Mouse (Mus musculus): ENCODE measurements around the gene A530084C06Rik. TPM values are rescaled to one million over a fixed set of nuclear protein-coding genes. Genes with fewer than 3 reads are reported as not detected.

The A530084C06Rik gene
- not detected in 2 replicates for polyA plus RNA-seq (2015; fragmentation: Nextera tagmentation; extraction: Ambion mirVana)

GRCm38 (mm10) chr13:31558521-31559418 is at the start of gene A530084C06Rik:
A530084C06Rik (minus strand) TSS chr13:31559333.
- peak within 1 kb of the TSS; percentile 99 for H3K4me2 ChIP-seq (ENCODE audit: low read depth, low read length)
- H3K27me3 ChIP-seq (replicated peaks; ENCODE audit: control insufficient read depth, insufficient read depth, low read length) = peaks cover 23% of the 10 kb centered on the region
- ATAC-seq = peak; percentile 42
- H3K27ac ChIP-seq (ENCODE audit: low read length) = peak within 1 kb of the TSS; percentile 66
- H3K36me3 ChIP-seq (ENCODE audit: control insufficient read depth, insufficient read depth, low read length) = no peaks in the 10 kb centered on the region
- H3K4me1 ChIP-seq (ENCODE audit: control insufficient read depth, insufficient read depth, low read length) = peaks cover 10% of the 10 kb centered on the region
- H3K9ac ChIP-seq (ENCODE audit: low read depth, low read length) = peak within 1 kb of the TSS; percentile 79
- under 1% methylated on average over 88 of the region's 88 CpGs for WGBS
- H3K9me3 ChIP-seq (ENCODE audit: control insufficient read depth, low read length) = no peaks in the 10 kb centered on the region
- peak within 1 kb of the TSS; percentile 65 for H3K4me3 ChIP-seq (ENCODE audit: low read length)

GRCm38 (mm10) chr13:31603964-31604363 is 44.8 kb upstream of the A530084C06Rik start:
- WGBS = 84% methylated on average over 6 of the region's 6 CpGs
- Histone ChIP-seq H3K4me1 (ENCODE audit: control insufficient read depth, insufficient read depth, low read length) (no peaks in the 10 kb centered on the region), H3K4me3 (ENCODE audit: low read length) (no peak overlapping the region), H3K36me3 (ENCODE audit: control insufficient read depth, insufficient read depth, low read length) (no peaks in the 10 kb centered on the region), H3K27me3 (replicated peaks; ENCODE audit: control insufficient read depth, insufficient read depth, low read length) (no peaks in the 10 kb centered on the region), H3K27ac (ENCODE audit: low read length) (no peak overlapping the region), H3K4me2 (ENCODE audit: low read depth, low read length) (no peak overlapping the region), H3K9ac (ENCODE audit: low read depth, low read length) (no peak overlapping the region), H3K9me3 (ENCODE audit: control insufficient read depth, low read length) (no peaks in the 10 kb centered on the region)
- no peak for ATAC-seq

GRCm38 (mm10) chr13:31599576-31599975 is 40.4 kb upstream of the A530084C06Rik start:
- no peak for ATAC-seq
- Histone ChIP-seq H3K4me1 (ENCODE audit: control insufficient read depth, insufficient read depth, low read length) (no peaks in the 10 kb centered on the region), H3K9me3 (ENCODE audit: control insufficient read depth, low read length) (no peaks in the 10 kb centered on the region), H3K27me3 (replicated peaks; ENCODE audit: control insufficient read depth, insufficient read depth, low read length) (no peaks in the 10 kb centered on the region), H3K4me3 (ENCODE audit: low read length) (no peak overlapping the region), H3K4me2 (ENCODE audit: low read depth, low read length) (no peak overlapping the region), H3K36me3 (ENCODE audit: control insufficient read depth, insufficient read depth, low read length) (no peaks in the 10 kb centered on the region), H3K27ac (ENCODE audit: low read length) (no peak overlapping the region), H3K9ac (ENCODE audit: low read depth, low read length) (no peak overlapping the region)
- WGBS = 85% methylated on average over 5 of the region's 5 CpGs

GRCm38 (mm10) chr13:31587341-31587740 is 28.2 kb upstream of the A530084C06Rik start:
- Histone ChIP-seq H3K9ac (ENCODE audit: low read depth, low read length) (no peak overlapping the region), H3K4me2 (ENCODE audit: low read depth, low read length) (no peak overlapping the region), H3K27me3 (replicated peaks; ENCODE audit: control insufficient read depth, insufficient read depth, low read length) (no peaks in the 10 kb centered on the region), H3K4me1 (ENCODE audit: control insufficient read depth, insufficient read depth, low read length) (no peaks in the 10 kb centered on the region), H3K4me3 (ENCODE audit: low read length) (no peak overlapping the region), H3K9me3 (ENCODE audit: control insufficient read depth, low read length) (no peaks in the 10 kb centered on the region), H3K36me3 (ENCODE audit: control insufficient read depth, insufficient read depth, low read length) (no peaks in the 10 kb centered on the region), H3K27ac (ENCODE audit: low read length) (no peak overlapping the region)
- ATAC-seq = no peak
- WGBS = 57% methylated on average over 5 of the region's 5 CpGs

GRCm38 (mm10) chr13:31579866-31580265 is 20.7 kb upstream of the A530084C06Rik start:
- Histone ChIP-seq H3K9me3 (ENCODE audit: control insufficient read depth, low read length) (no peaks in the 10 kb centered on the region), H3K27ac (ENCODE audit: low read length) (no peak overlapping the region), H3K4me3 (ENCODE audit: low read length) (no peak overlapping the region), H3K4me1 (ENCODE audit: control insufficient read depth, insufficient read depth, low read length) (peaks cover 7% of the 10 kb centered on the region), H3K36me3 (ENCODE audit: control insufficient read depth, insufficient read depth, low read length) (no peaks in the 10 kb centered on the region), H3K27me3 (replicated peaks; ENCODE audit: control insufficient read depth, insufficient read depth, low read length) (no peaks in the 10 kb centered on the region), H3K4me2 (ENCODE audit: low read depth, low read length) (peak overlapping the region; percentile 23; the same call in 1 of the 2 replicates), H3K9ac (ENCODE audit: low read depth, low read length) (no peak overlapping the region)
- ATAC-seq = peak; percentile 57; the same call in 1 of the 2 replicates
- 47% methylated on average over 9 of the region's 9 CpGs for WGBS

- H3K4me3 ChIP-seq (ENCODE audit: low read length) = no peak overlapping the region
- H3K27me3 ChIP-seq (replicated peaks; ENCODE audit: control insufficient read depth, insufficient read depth, low read length) = no peaks in the 10 kb centered on the region
- 50% methylated on average over 10 of the region's 10 CpGs for WGBS
- peak; percentile 95 for ATAC-seq
- H3K4me2 ChIP-seq (ENCODE audit: low read depth, low read length) = no peak overlapping the region
- H3K9ac ChIP-seq (ENCODE audit: low read depth, low read length) = no peak overlapping the region
- no peaks in the 10 kb centered on the region for H3K9me3 ChIP-seq (ENCODE audit: control insufficient read depth, low read length)
- H3K27ac ChIP-seq (ENCODE audit: low read length) = no peak overlapping the region; the same call in 1 of the 2 replicates
- H3K4me1 ChIP-seq (ENCODE audit: control insufficient read depth, insufficient read depth, low read length) = peaks cover 7% of the 10 kb centered on the region
- H3K36me3 ChIP-seq (ENCODE audit: control insufficient read depth, insufficient read depth, low read length) = no peaks in the 10 kb centered on the region
Observed at GRCm38 (mm10) chr13:31578389-31578788, 19.3 kb upstream of the A530084C06Rik start.

GRCm38 (mm10) chr13:31577576-31577975 is 18.4 kb upstream of the A530084C06Rik start:
- ATAC-seq = no peak
- 33% methylated on average over 6 of the region's 6 CpGs for WGBS
- Histone ChIP-seq H3K9ac (ENCODE audit: low read depth, low read length) (no peak overlapping the region), H3K4me1 (ENCODE audit: control insufficient read depth, insufficient read depth, low read length) (peaks cover 7% of the 10 kb centered on the region), H3K4me2 (ENCODE audit: low read depth, low read length) (no peak overlapping the region), H3K27ac (ENCODE audit: low read length) (peak overlapping the region; percentile 14; the same call in 1 of the 2 replicates), H3K9me3 (ENCODE audit: control insufficient read depth, low read length) (no peaks in the 10 kb centered on the region), H3K36me3 (ENCODE audit: control insufficient read depth, insufficient read depth, low read length) (no peaks in the 10 kb centered on the region), H3K4me3 (ENCODE audit: low read length) (no peak overlapping the region), H3K27me3 (replicated peaks; ENCODE audit: control insufficient read depth, insufficient read depth, low read length) (no peaks in the 10 kb centered on the region)

- no peaks in the 10 kb centered on the region for H3K27me3 ChIP-seq (replicated peaks; ENCODE audit: control insufficient read depth, insufficient read depth, low read length)
- H3K4me3 ChIP-seq (ENCODE audit: low read length) = no peak overlapping the region
- 46% methylated on average over 4 of the region's 4 CpGs for WGBS
- no peaks in the 10 kb centered on the region for H3K9me3 ChIP-seq (ENCODE audit: control insufficient read depth, low read length)
- no peaks in the 10 kb centered on the region for H3K36me3 ChIP-seq (ENCODE audit: control insufficient read depth, insufficient read depth, low read length)
- ATAC-seq = no peak
- H3K4me1 ChIP-seq (ENCODE audit: control insufficient read depth, insufficient read depth, low read length) = peaks cover 7% of the 10 kb centered on the region
- H3K27ac ChIP-seq (ENCODE audit: low read length) = no peak overlapping the region
- no peak overlapping the region for H3K9ac ChIP-seq (ENCODE audit: low read depth, low read length)
- no peak overlapping the region for H3K4me2 ChIP-seq (ENCODE audit: low read depth, low read length)
Observed at GRCm38 (mm10) chr13:31576696-31577095, 17.6 kb upstream of the A530084C06Rik start.

- ATAC-seq = no peak
- Histone ChIP-seq H3K27ac (ENCODE audit: low read length) (no peak overlapping the region), H3K36me3 (ENCODE audit: control insufficient read depth, insufficient read depth, low read length) (no peaks in the 10 kb centered on the region), H3K4me1 (ENCODE audit: control insufficient read depth, insufficient read depth, low read length) (peaks cover 7% of the 10 kb centered on the region), H3K4me3 (ENCODE audit: low read length) (no peak overlapping the region), H3K4me2 (ENCODE audit: low read depth, low read length) (no peak overlapping the region), H3K27me3 (replicated peaks; ENCODE audit: control insufficient read depth, insufficient read depth, low read length) (no peaks in the 10 kb centered on the region), H3K9me3 (ENCODE audit: control insufficient read depth, low read length) (no peaks in the 10 kb centered on the region), H3K9ac (ENCODE audit: low read depth, low read length) (no peak overlapping the region)
- WGBS = 81% methylated on average over 3 of the region's 3 CpGs
Observed at GRCm38 (mm10) chr13:31574627-31575026, 15.5 kb upstream of the A530084C06Rik start.
